Mouse (Mus musculus): ENCODE measurements at regions not wholly inside any gene's neighbourhood (a gene's known extent, or its start where the extent isn't known, plus 50 kb on each side); places are given as distances from the start of the nearest gene placed in this dataset.

GRCm38 (mm10) chr5:126217016-126217415 lies 685.4 kb downstream of the Tmem132b start:
- Histone ChIP-seq H3K4me1 (ENCODE audit: control insufficient read depth, insufficient read depth) (no peaks in the 10 kb centered on the region), H3K9ac (replicated peaks; ENCODE audit: low read depth, low read length) (no peak overlapping the region), H3K36me3 (replicated peaks; ENCODE audit: control insufficient read depth, insufficient read depth, low read length) (no peaks in the 10 kb centered on the region), H3K4me2 (ENCODE audit: low read depth, low read length) (no peak overlapping the region), H3K27me3 (ENCODE audit: control insufficient read depth, insufficient read depth, low read length) (no peaks in the 10 kb centered on the region), H3K9me3 (replicated peaks; ENCODE audit: control insufficient read depth, low read length) (no peaks in the 10 kb centered on the region; the same call in none of the 2 replicates), H3K27ac (ENCODE audit: low read depth) (no peak overlapping the region), H3K4me3 (ENCODE audit: low read depth, low read length) (no peak overlapping the region)
- 83% methylated on average over 5 of the region's 5 CpGs for WGBS
- no peak for TF ChIP-seq EP300 (IDR thresholded peaks at IDR 0.05; ENCODE audit: low read depth)
- DNase-seq (ENCODE audit: low spot score) = no peak
- ATAC-seq (ENCODE audit: insufficient read depth, low read depth) = no peak

- no peak overlapping the region for H3K4me3 ChIP-seq (ENCODE audit: low read depth, low read length)
- no peak for DNase-seq (ENCODE audit: low spot score)
- no peak overlapping the region for H3K9ac ChIP-seq (replicated peaks; ENCODE audit: low read depth, low read length)
- no peaks in the 10 kb centered on the region for H3K36me3 ChIP-seq (replicated peaks; ENCODE audit: control insufficient read depth, insufficient read depth, low read length)
- H3K9me3 ChIP-seq (replicated peaks; ENCODE audit: control insufficient read depth, low read length) = no peaks in the 10 kb centered on the region; the same call in 1 of the 2 replicates
- TF ChIP-seq EP300 (IDR thresholded peaks at IDR 0.05; ENCODE audit: low read depth) (no peak), CTCF (IDR thresholded peaks at IDR 0.05; ENCODE audit: low read depth) (no peak)
- no peak for ATAC-seq (ENCODE audit: insufficient read depth, low read depth)
- no peak overlapping the region for H3K27ac ChIP-seq (ENCODE audit: low read depth)
- no peaks in the 10 kb centered on the region for H3K4me1 ChIP-seq (ENCODE audit: control insufficient read depth, insufficient read depth)
- H3K27me3 ChIP-seq (ENCODE audit: control insufficient read depth, insufficient read depth, low read length) = no peaks in the 10 kb centered on the region
- H3K4me2 ChIP-seq (ENCODE audit: low read depth, low read length) = no peak overlapping the region
- WGBS = 58% methylated on average over 1 of the region's 1 CpGs
Measured at GRCm38 (mm10) chr5:126217746-126218145, 686.2 kb downstream of the Tmem132b start.

GRCm38 (mm10) chr5:126223696-126224095 lies 692.1 kb downstream of the Tmem132b start:
- Histone ChIP-seq H3K27ac (ENCODE audit: low read depth) (no peak overlapping the region), H3K9ac (replicated peaks; ENCODE audit: low read depth, low read length) (no peak overlapping the region), H3K4me1 (ENCODE audit: control insufficient read depth, insufficient read depth) (no peaks in the 10 kb centered on the region), H3K27me3 (ENCODE audit: control insufficient read depth, insufficient read depth, low read length) (no peaks in the 10 kb centered on the region), H3K9me3 (replicated peaks; ENCODE audit: control insufficient read depth, low read length) (no peaks in the 10 kb centered on the region; the same call in 1 of the 2 replicates), H3K36me3 (replicated peaks; ENCODE audit: control insufficient read depth, insufficient read depth, low read length) (no peaks in the 10 kb centered on the region), H3K4me3 (ENCODE audit: low read depth, low read length) (no peak overlapping the region), H3K4me2 (ENCODE audit: low read depth, low read length) (no peak overlapping the region)
- DNase-seq (ENCODE audit: low spot score) = no peak
- TF ChIP-seq CTCF (IDR thresholded peaks at IDR 0.05; ENCODE audit: low read depth) (no peak), EP300 (IDR thresholded peaks at IDR 0.05; ENCODE audit: low read depth) (no peak)
- ATAC-seq (ENCODE audit: insufficient read depth, low read depth) = no peak
- WGBS = 76% methylated on average over 3 of the region's 3 CpGs

- H3K9me3 ChIP-seq (replicated peaks; ENCODE audit: control insufficient read depth, low read length) = no peaks in the 10 kb centered on the region
- WGBS = 52% methylated on average over 4 of the region's 4 CpGs
- TF ChIP-seq EP300 (IDR thresholded peaks at IDR 0.05; ENCODE audit: low read depth) = no peak
- H3K4me3 ChIP-seq (ENCODE audit: low read depth, low read length) = no peak overlapping the region
- no peaks in the 10 kb centered on the region for H3K4me1 ChIP-seq (ENCODE audit: control insufficient read depth, insufficient read depth)
- H3K36me3 ChIP-seq (replicated peaks; ENCODE audit: control insufficient read depth, insufficient read depth, low read length) = no peaks in the 10 kb centered on the region
- DNase-seq (ENCODE audit: low spot score) (no peak), ATAC-seq (ENCODE audit: insufficient read depth, low read depth) (no peak)
- H3K27me3 ChIP-seq (ENCODE audit: control insufficient read depth, insufficient read depth, low read length) = no peaks in the 10 kb centered on the region
- no peak overlapping the region for H3K27ac ChIP-seq (ENCODE audit: low read depth)
- H3K9ac ChIP-seq (replicated peaks; ENCODE audit: low read depth, low read length) = no peak overlapping the region
- no peak overlapping the region for H3K4me2 ChIP-seq (ENCODE audit: low read depth, low read length)
Measured at GRCm38 (mm10) chr5:126230768-126231167, 699.2 kb downstream of the Tmem132b start.

- H3K4me2 ChIP-seq (ENCODE audit: low read depth, low read length) = no peak overlapping the region
- no peaks in the 10 kb centered on the region for H3K36me3 ChIP-seq (replicated peaks; ENCODE audit: control insufficient read depth, insufficient read depth, low read length)
- TF ChIP-seq EP300 (IDR thresholded peaks at IDR 0.05; ENCODE audit: low read depth) = no peak
- no peak for TF ChIP-seq CTCF (IDR thresholded peaks at IDR 0.05; ENCODE audit: low read depth)
- DNase-seq (ENCODE audit: low spot score) = no peak
- 56% methylated on average over 3 of the region's 3 CpGs for WGBS
- H3K9me3 ChIP-seq (replicated peaks; ENCODE audit: control insufficient read depth, low read length) = no peaks in the 10 kb centered on the region
- no peak overlapping the region for H3K27ac ChIP-seq (ENCODE audit: low read depth)
- H3K4me3 ChIP-seq (ENCODE audit: low read depth, low read length) = no peak overlapping the region
- H3K4me1 ChIP-seq (ENCODE audit: control insufficient read depth, insufficient read depth) = no peaks in the 10 kb centered on the region
- H3K9ac ChIP-seq (replicated peaks; ENCODE audit: low read depth, low read length) = no peak overlapping the region
- no peaks in the 10 kb centered on the region for H3K27me3 ChIP-seq (ENCODE audit: control insufficient read depth, insufficient read depth, low read length)
- no peak for ATAC-seq (ENCODE audit: insufficient read depth, low read depth)
Measured at GRCm38 (mm10) chr5:126238071-126238470, 706.5 kb downstream of the Tmem132b start.

- no peaks in the 10 kb centered on the region for H3K36me3 ChIP-seq (replicated peaks; ENCODE audit: control insufficient read depth, insufficient read depth, low read length)
Measured at GRCm38 (mm10) chr5:126245776-126246175, 714.2 kb downstream of the Tmem132b start.

More at GRCm38 (mm10) chr5:126245776-126246175, 714.2 kb downstream of the Tmem132b start:
- ATAC-seq (ENCODE audit: insufficient read depth, low read depth) (no peak), DNase-seq (ENCODE audit: low spot score) (no peak)
- Histone ChIP-seq H3K27me3 (ENCODE audit: control insufficient read depth, insufficient read depth, low read length) (no peaks in the 10 kb centered on the region), H3K9me3 (replicated peaks; ENCODE audit: control insufficient read depth, low read length) (no peaks in the 10 kb centered on the region), H3K9ac (replicated peaks; ENCODE audit: low read depth, low read length) (no peak overlapping the region), H3K4me3 (ENCODE audit: low read depth, low read length) (no peak overlapping the region), H3K27ac (ENCODE audit: low read depth) (no peak overlapping the region), H3K4me2 (ENCODE audit: low read depth, low read length) (no peak overlapping the region), H3K4me1 (ENCODE audit: control insufficient read depth, insufficient read depth) (no peaks in the 10 kb centered on the region)
- WGBS = 58% methylated on average over 2 of the region's 2 CpGs
- TF ChIP-seq EP300 (IDR thresholded peaks at IDR 0.05; ENCODE audit: low read depth) (no peak), CTCF (IDR thresholded peaks at IDR 0.05; ENCODE audit: low read depth) (no peak)
